Mouse (Mus musculus) B cell, adult 2 months (primary cell): ENCODE results near the gene Slc12a3.

ENCODE experiments used
- DNase-seq, 2 experiments: peaks; one replicate each; pipeline ENCODE4 v3.0.0; 2022

Slc12a3 gene

GRCm38 (mm10) chr8:94408443-94409080 is 79.6 kb downstream of the Slc12a3 start:
- DNase-seq: no peak

- DNase-seq: no peak
Measured at GRCm38 (mm10) chr8:94409523-94409922, 80.5 kb downstream of the Slc12a3 start.

GRCm38 (mm10) chr8:94412518-94412917 is 83.5 kb downstream of the Slc12a3 start:
- no peak for DNase-seq

- no peak for DNase-seq
Measured at GRCm38 (mm10) chr8:94413509-94413908, 84.5 kb downstream of the Slc12a3 start.

- no peak for DNase-seq
Measured at GRCm38 (mm10) chr8:94415218-94415617, 86.2 kb downstream of the Slc12a3 start.
